Mouse (Mus musculus) neutrophil, adult 65 days (primary cell): ENCODE results near the gene Slc25a47. TPM values are rescaled to one million over a fixed set of nuclear protein-coding genes. Genes with fewer than 3 reads are reported as not detected.

Source experiments
- total RNA-seq: library from RNA; stranded (reverse); gene quantifications from 2 replicates; pipeline ENCODE4 v1.2.4, GENCODE M21; 2023

Gene Slc25a47
- 0.91 and 2.1 TPM in 2 replicates for total RNA-seq

DNA sequence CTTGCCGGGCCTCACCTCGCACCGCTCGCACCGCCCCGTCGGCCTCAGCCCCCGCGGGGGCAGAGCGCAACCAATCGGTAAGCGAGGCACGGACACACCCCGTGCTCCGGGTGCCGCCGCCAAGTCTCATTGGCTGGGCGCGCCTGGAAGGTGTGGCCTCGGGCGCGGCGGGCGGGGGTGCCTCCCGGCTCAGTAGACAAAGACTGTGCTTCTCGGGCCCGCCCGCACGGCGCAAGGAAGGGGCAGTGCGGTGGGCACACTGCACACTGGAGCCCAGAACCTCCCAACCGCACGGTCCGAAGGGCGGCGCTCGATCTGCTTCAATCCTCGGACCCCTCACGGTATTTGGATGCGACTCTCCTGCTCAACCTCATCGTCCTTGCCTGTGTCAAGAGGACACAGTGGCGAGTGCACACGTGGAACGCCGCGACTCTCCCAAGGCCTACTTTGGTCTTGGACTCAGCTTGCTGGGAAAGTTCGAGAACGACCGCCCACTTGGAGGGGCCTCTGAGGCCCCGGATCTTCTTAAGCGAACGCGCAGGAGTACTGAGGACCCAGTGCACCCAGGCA is at the start of gene Slc25a47, which contains the start of gene Slc25a29:
Gene Slc25a47 (plus strand): TSS at position 207 of the 570 bp plus-strand sequence.
Gene Slc25a29 (minus strand): TSS at position 44 of the 570 bp plus-strand sequence.

DNA sequence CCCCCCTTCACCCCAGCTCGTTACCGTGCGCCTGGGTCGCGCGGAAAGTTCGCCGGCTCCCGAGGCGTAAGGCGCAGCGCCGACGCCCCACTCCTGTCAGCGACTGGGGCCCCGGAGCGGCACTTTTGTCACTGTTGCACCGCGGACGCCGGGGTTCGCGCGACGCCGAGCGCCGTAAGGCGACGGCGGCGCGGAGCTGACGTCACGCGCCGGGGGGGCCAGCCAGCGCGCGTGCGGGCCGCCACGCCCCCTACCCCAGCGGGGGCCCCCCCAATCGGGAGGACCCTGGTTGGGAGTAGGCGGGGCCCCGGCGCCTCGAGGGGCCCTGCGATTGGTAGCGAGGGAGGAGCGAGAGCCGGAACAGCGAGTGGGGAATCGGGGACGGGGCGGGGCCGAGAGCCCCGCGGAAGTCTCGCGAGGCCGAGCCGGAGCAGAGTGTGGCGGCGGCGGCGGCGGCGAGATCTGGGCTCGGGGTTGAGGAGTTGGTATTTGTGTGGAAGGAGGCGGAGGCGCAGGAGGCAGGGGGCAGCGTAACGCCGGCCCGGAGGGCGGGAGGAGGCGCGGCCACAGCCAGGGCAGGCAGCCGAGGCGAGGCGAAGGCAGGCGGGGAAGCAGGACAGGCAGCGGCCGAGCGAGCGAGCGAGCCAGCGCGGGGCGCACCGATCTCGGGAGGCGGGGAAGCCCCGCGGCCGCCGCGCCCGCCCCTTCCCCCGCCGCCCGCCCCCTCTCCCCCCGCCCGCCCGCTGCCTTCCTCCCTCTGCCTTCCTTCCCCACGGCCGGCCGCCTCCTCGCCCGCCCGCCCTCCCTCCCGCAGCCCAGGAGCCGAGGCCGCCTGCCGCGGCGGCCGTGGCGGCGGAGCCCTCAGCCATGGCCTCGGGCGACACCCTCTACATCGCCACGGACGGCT is 43.0 kb upstream of the Slc25a47 start, which contains the start of gene Yy1:
Gene Yy1 (plus strand): TSS at position 428 of the 907 bp plus-strand sequence.

GRCm38 (mm10) chr12:108892989-108893714 is 57.3 kb downstream of the Slc25a47 start, which contains the start of gene Wdr25:
TSS of gene Wdr25 (plus strand) at chr12:108893631.

GRCm38 (mm10) chr12:108893715-108894431 is 58.0 kb downstream of the Slc25a47 start, which contains the start of gene Wars:
TSS of gene Wars (minus strand) at chr12:108894174.

Other genes with a start within 250 kb of the Slc25a47 start
- not detected in 2 replicates for gene Degs2, start 133.7 kb upstream of the Slc25a47 start, total RNA-seq
- gene Yy1, start 43.1 kb upstream of the Slc25a47 start, total RNA-seq = 58.4 and 60.2 TPM in 2 replicates
- gene Slc25a29, start 163 bp upstream of the Slc25a47 start, total RNA-seq = 2.7 and 3.6 TPM in 2 replicates
- 4.2 and 4.8 TPM in 2 replicates for gene Wdr25, start 57.6 kb downstream of the Slc25a47 start, total RNA-seq
- gene Wars, start 58.1 kb downstream of the Slc25a47 start, total RNA-seq = 17.0 and 18.7 TPM in 2 replicates
- 0.16 TPM in 1 of 2 replicates, not detected in the other for gene Begain, start 232.2 kb downstream of the Slc25a47 start, total RNA-seq